Mouse (Mus musculus) ES-Bruce4 (cell line): Measurements from ENCODE around the gene Timm10.

ENCODE experiments used
- EP300 ChIP-seq: IDR thresholded peaks from 2 replicates; pipeline ENCODE4 v1.6.1; 2011; ENCODE audit warnings: low read depth, low read length; ENCODE audit not compliant: insufficient read depth
- POLR2A ChIP-seq: IDR thresholded peaks from one replicate; pipeline ENCODE4 v1.8.1; 2011; ENCODE audit warnings: low read length; ENCODE audit not compliant: insufficient read depth

GRCm38 (mm10) chr2:84803963-84804362 lies 22.8 kb upstream of the Timm10 start:
- TF ChIP-seq EP300, result no peak
- TF ChIP-seq POLR2A, result no peak
